Mouse (Mus musculus) CH12.LX (cell line): ENCODE measurements around the gene Ly6g6e. TPM values are rescaled to one million over a fixed set of nuclear protein-coding genes. Genes with fewer than 3 reads are reported as not detected.

Experiments
- DNase-seq: peaks from one replicate; pipeline ENCODE4 v3.0.0-alpha.2; 2013; ENCODE audit errors: extremely low read depth
- H3K27ac ChIP-seq: 2 replicates; pipeline ENCODE4 v1.5.1; 2012; ENCODE audit warnings: low read depth, mild to moderate bottlenecking, control low read depth, moderate library complexity; ENCODE audit not compliant: insufficient read depth
- H3K27me3 ChIP-seq: replicated peaks from 2 replicates; pipeline ENCODE3; 2012; ENCODE audit warnings: inconsistent platforms
- H3K36me3 ChIP-seq, 2 experiments: replicated peaks in 1 of 2; 2 replicates each; pipeline versions ENCODE3 to v1.6.1; 2012; ENCODE audit warnings: inconsistent platforms in 1 of 2, low read length in 1 of 2, mild to moderate bottlenecking in 1 of 2, mixed read lengths in 1 of 2, moderate library complexity in 1 of 2; ENCODE audit not compliant: control insufficient read depth in 1 of 2, insufficient read depth in 1 of 2
- H3K4me1 ChIP-seq, 2 experiments: 2 replicates each; pipeline ENCODE4 v1.6.1; 2012; ENCODE audit warnings: inconsistent platforms in 1 of 2, moderate library complexity in 1 of 2; ENCODE audit not compliant: insufficient read depth in 2 of 2, control insufficient read depth in 1 of 2
- H3K4me2 ChIP-seq: 2 replicates; pipeline ENCODE4 v1.6.1; 2012; ENCODE audit warnings: low read depth, mild to moderate bottlenecking, control low read depth; ENCODE audit not compliant: poor library complexity, insufficient read depth, severe bottlenecking
- H3K4me3 ChIP-seq, 3 experiments: fragments of 150-350 bp in 1 of 3; sonication (generic) in 1 of 3; replicated peaks in 1 of 3; 2 replicates each; pipeline versions ENCODE3 to v1.5.1; 2011 to 2012; ENCODE audit warnings: low read depth in 2 of 3, low read length in 2 of 3, mild to moderate bottlenecking in 2 of 3, moderate library complexity in 2 of 3, control low read depth in 1 of 3, improper control_type of control experiment in 1 of 3, inconsistent platforms in 1 of 3, mixed read lengths in 1 of 3; ENCODE audit not compliant: poor library complexity in 1 of 3
- H3K79me2 ChIP-seq: replicated peaks from 2 replicates; pipeline ENCODE4 v1.6.1; 2012; ENCODE audit warnings: mild to moderate bottlenecking, moderate library complexity; ENCODE audit not compliant: control insufficient read depth, poor library complexity, insufficient read depth, severe bottlenecking; ENCODE audit errors: extremely low read depth
- H3K9ac ChIP-seq: 2 replicates; pipeline ENCODE4 v1.6.1; 2012; ENCODE audit warnings: low read depth, mild to moderate bottlenecking, control low read depth, moderate library complexity; ENCODE audit not compliant: insufficient read depth
- H3K9me3 ChIP-seq: replicated peaks from 2 replicates; pipeline ENCODE3; 2012; ENCODE audit warnings: low read length, inconsistent platforms, mixed read lengths
- CHD1 ChIP-seq: IDR thresholded peaks from 2 replicates; pipeline ENCODE4 v1.6.1; 2012; ENCODE audit warnings: low read depth, low read length, improper control_type of control experiment, inconsistent platforms
- CHD2 ChIP-seq: IDR thresholded peaks from 2 replicates; pipeline ENCODE4 v1.6.1; 2011; ENCODE audit warnings: low read length, improper control_type of control experiment
- CTCF ChIP-seq, 2 experiments: IDR thresholded peaks in 1 of 2; conservative IDR thresholded peaks in 1 of 2; 2 replicates each; pipeline ENCODE4 v1.5.1; 2011 to 2012; ENCODE audit warnings: low read depth in 2 of 2, low read length in 2 of 2, improper control_type of control experiment in 1 of 2, inconsistent platforms in 1 of 2, mild to moderate bottlenecking in 1 of 2, moderate library complexity in 1 of 2
- ELF1 ChIP-seq: IDR thresholded peaks from 2 replicates; pipeline ENCODE4 v1.6.1; 2014; ENCODE audit warnings: low read depth, mild to moderate bottlenecking, inconsistent platforms, low read length, improper control_type of control experiment
- EP300 ChIP-seq: IDR thresholded peaks from 2 replicates; pipeline ENCODE4 v1.6.1; 2011; ENCODE audit warnings: low read length, improper control_type of control experiment
- ETS1 ChIP-seq: conservative IDR thresholded peaks from 2 replicates; pipeline ENCODE4 v1.6.1; 2012; ENCODE audit warnings: low read depth, mild to moderate bottlenecking, inconsistent platforms, low read length, improper control_type of control experiment, moderate library complexity
- GABPA ChIP-seq: IDR thresholded peaks from 2 replicates; pipeline ENCODE4 v1.6.1; 2012; ENCODE audit warnings: low read depth, low read length, improper control_type of control experiment, inconsistent platforms; ENCODE audit not compliant: insufficient replicate concordance
- IRF4 ChIP-seq: IDR thresholded peaks from 2 replicates; pipeline ENCODE4 v1.6.1; 2014; ENCODE audit warnings: low read depth, mild to moderate bottlenecking, inconsistent platforms, low read length, improper control_type of control experiment
- JUN ChIP-seq: IDR thresholded peaks from 2 replicates; pipeline ENCODE4 v1.6.1; 2011; ENCODE audit warnings: low read depth, mild to moderate bottlenecking, low read length, improper control_type of control experiment, moderate library complexity; ENCODE audit not compliant: insufficient read depth
- JUND ChIP-seq: conservative IDR thresholded peaks from 2 replicates; pipeline ENCODE4 v1.6.1; 2011; ENCODE audit warnings: low read depth, low read length, improper control_type of control experiment
- KAT2A ChIP-seq: IDR thresholded peaks from 2 replicates; pipeline ENCODE4 v1.6.1; 2012; ENCODE audit warnings: low read length, improper control_type of control experiment, inconsistent platforms; ENCODE audit not compliant: insufficient replicate concordance
- MAZ ChIP-seq: IDR thresholded peaks from 2 replicates; pipeline ENCODE4 v1.6.1; 2012; ENCODE audit warnings: low read depth, mild to moderate bottlenecking, inconsistent platforms, low read length, improper control_type of control experiment, moderate library complexity
- MEF2A ChIP-seq: IDR thresholded peaks from 2 replicates; pipeline ENCODE4 v1.6.1; 2014; ENCODE audit warnings: low read depth, mild to moderate bottlenecking, inconsistent platforms, low read length, improper control_type of control experiment, borderline replicate concordance
- MXI1 ChIP-seq: IDR thresholded peaks from 2 replicates; pipeline ENCODE4 v1.6.1; 2011; ENCODE audit warnings: mild to moderate bottlenecking, low read depth, low read length, improper control_type of control experiment
- MYC ChIP-seq: IDR thresholded peaks from 2 replicates; pipeline ENCODE4 v1.6.1; 2011; ENCODE audit warnings: low read depth, mild to moderate bottlenecking, improper control_type of control experiment, low read length
- NELFE ChIP-seq: IDR thresholded peaks from 2 replicates; pipeline ENCODE4 v1.6.1; 2011; ENCODE audit warnings: low read depth, low read length, improper control_type of control experiment
- PAX5 ChIP-seq: IDR thresholded peaks from 2 replicates; pipeline ENCODE4 v1.6.1; 2012; ENCODE audit warnings: low read length, inconsistent platforms, mixed read lengths
- RAD21 ChIP-seq: IDR thresholded peaks from 2 replicates; pipeline ENCODE4 v1.6.1; 2011; ENCODE audit warnings: low read depth, mild to moderate bottlenecking, low read length, improper control_type of control experiment, moderate library complexity
- SMC3 ChIP-seq: IDR thresholded peaks from 2 replicates; pipeline ENCODE4 v1.6.1; 2011; ENCODE audit warnings: low read depth, low read length, improper control_type of control experiment
- TBP ChIP-seq: conservative IDR thresholded peaks from 2 replicates; pipeline ENCODE4 v1.6.1; 2011; ENCODE audit warnings: low read depth, low read length, improper control_type of control experiment
- UBTF ChIP-seq: IDR thresholded peaks from 2 replicates; pipeline ENCODE4 v1.6.1; 2012; ENCODE audit warnings: low read depth, mild to moderate bottlenecking, inconsistent platforms, low read length, improper control_type of control experiment, moderate library complexity
- USF2 ChIP-seq: conservative IDR thresholded peaks from 2 replicates; pipeline ENCODE4 v1.6.1; 2011; ENCODE audit warnings: low read depth, low read length, improper control_type of control experiment
- ZC3H11A ChIP-seq: IDR thresholded peaks from 2 replicates; pipeline ENCODE4 v1.6.1; 2012; ENCODE audit warnings: low read depth, mild to moderate bottlenecking, inconsistent platforms, low read length, improper control_type of control experiment
- ZKSCAN1 ChIP-seq: IDR thresholded peaks from 2 replicates; pipeline ENCODE4 v1.6.1; 2012; ENCODE audit warnings: low read depth, inconsistent platforms, low read length, improper control_type of control experiment, borderline replicate concordance
- ZMIZ1 ChIP-seq: IDR thresholded peaks from 2 replicates; pipeline ENCODE4 v1.6.1; 2012; ENCODE audit warnings: low read depth, mild to moderate bottlenecking, inconsistent platforms, low read length, improper control_type of control experiment
- ZNF384 ChIP-seq: IDR thresholded peaks from 2 replicates; pipeline ENCODE4 v1.6.1; 2012; ENCODE audit warnings: low read depth, low read length, improper control_type of control experiment, inconsistent platforms
- dilution Hi-C: fragments of 300-500 bp; cut with MboI; formaldehyde crosslinking; loops from 2 replicates; pipeline ENCODE4 v1.14.3; 2020; ENCODE audit warnings: low sequenced_read_pairs; ENCODE audit not compliant: extremely low pct_unique_long_range_greater_than_20kb, extremely low pct_ligation_motif_present
- in situ Hi-C: fragments of 300-500 bp; cut with MboI; formaldehyde crosslinking; loops from 3 replicates; pipeline ENCODE4 v1.14.3; 2019; ENCODE audit warnings: low sequenced_read_pairs, low pct_ligation_motif_present, low pct_unique_long_range_greater_than_20kb, mixed read lengths
- polyA plus RNA-seq: library from polyadenylated mRNA; unstranded; fragments of >175 nt; gene quantifications from 2 replicates; pipeline ENCODE4 v1.2.1, GENCODE M21; 2012; ENCODE audit warnings: low read depth; ENCODE audit not compliant: insufficient read length
- total RNA-seq, 2 experiments: library from RNA; depleted of rRNA; stranded (reverse); fragments of 300-350 nt in 1 of 2; fragments of >200 nt in 1 of 2; gene quantifications; 2 replicates each; pipeline ENCODE4 v1.2.3; 2012 to 2014

The Ly6g6e gene
- total and polyA plus RNA-seq, 3 experiments = not detected

GRCm38 (mm10) chr17:35105740-35106389 lies 29.2 kb downstream of the Ly6g6e start:
- H3K9me3 ChIP-seq = no peaks in the 10 kb centered on the region
- H3K27ac ChIP-seq = no peak overlapping the region
- H3K27me3 ChIP-seq = no peaks in the 10 kb centered on the region
- TF ChIP-seq ZC3H11A (0 out of 2 replicates have a peak, but pooled peaks have one; percentile 25), MXI1 (no peak), UBTF (no peak), USF2 (no peak), TBP (no peak), EP300 (no peak), MYC (no peak), ETS1 (no peak), MEF2A (no peak), CTCF (conservative IDR thresholded peaks at IDR 0.05 in 1 of 2, IDR thresholded peaks at IDR 0.05 in 1 of 2; ENCODE audit: low read depth in 2 of 2, low read length in 2 of 2) (peak in 1 of 2 experiments; percentile 81; a peak in 2 of 4 replicates), ELF1 (no peak), SMC3 (peak; percentile 81), IRF4 (no peak), RAD21 (peak; percentile 79), GABPA (no peak), ZNF384 (peak; percentile 81), CHD2 (no peak), ZMIZ1 (no peak), JUND (no peak), NELFE (no peak), KAT2A (no peak), CHD1 (no peak), PAX5 (no peak), JUN (no peak), MAZ (no peak), ZKSCAN1 (no peak)
- H3K4me2 ChIP-seq = no peak overlapping the region
- peaks cover 25 to 41% of the 10 kb centered on the region in 2 experiments for H3K36me3 ChIP-seq
- in situ Hi-C loops (no loop called here), dilution Hi-C loops (no loop called here)
- DNase-seq = peak; percentile 30
- H3K9ac ChIP-seq = no peak overlapping the region
- H3K79me2 ChIP-seq = no peaks in the 10 kb centered on the region
- H3K4me3 ChIP-seq = no peak overlapping the region
- H3K4me1 ChIP-seq = peaks cover 0 to 4% of the 10 kb centered on the region in 2 experiments; a peak in 1 of 4 replicates
